20 mouse cellular contexts compared by ENCODE assay signal in genomic region chr2:179533881-179534280, GRCm38 (mm10).
A peak's percentile ranks its signal among the peaks of the same experiment; 100 is the strongest.
DNase-seq lines count a peak whose midpoint lies in the region; ATAC-seq lines count a peak whose summit lies in the region.
"Had no signal": no experiment of that assay in that cellular context is flagged by ENCODE, and none has a peak within 500 bp of the region (broad histone marks: within the 10 kb centered on the region; RNA-seq: fewer than 3 reads in every experiment).

No protein-coding gene starts in this region.

- peak; percentile 30 for DNase-seq in cerebellum, adult 9-10 months
- DNase-seq in cerebellum, postnatal 14 days, result no peak
- peak; percentile 29 for DNase-seq in lung, postnatal 10 days
- DNase-seq in lung, postnatal 25 days (ENCODE audit: low spot score), result no peak
- no peak for DNase-seq in limb, embryonic 10.5 days (ENCODE audit: low spot score)
- DNase-seq: adrenal gland, postnatal 14 days; gastrocnemius, postnatal 36 days; heart, adult 11 months; heart, postnatal 36 days; kidney, adult 2 months had no signal

- 0 out of 2 replicates have a peak overlapping the region, but pooled peaks have one; percentile 42 for H3K27ac ChIP-seq in forebrain, embryonic 12.5 days
- H3K27ac ChIP-seq in forebrain, embryonic 15.5 days (replicated peaks), result no peak overlapping the region; the same call in 1 of the 2 replicates
- peak overlapping the region; percentile 11; the same call in 1 of the 2 replicates for H3K27ac ChIP-seq in limb, embryonic 10.5 days
- H3K27ac ChIP-seq: embryonic facial prominence, embryonic 12.5 days; heart, embryonic 13.5 days; hindbrain, embryonic 13.5 days had no signal

- H3K4me2 ChIP-seq in forebrain, embryonic 12.5 days, result no peak overlapping the region
- no peak overlapping the region for H3K4me2 ChIP-seq in forebrain, embryonic 15.5 days (replicated peaks)
- H3K4me2 ChIP-seq: embryonic facial prominence, embryonic 12.5 days; heart, embryonic 13.5 days; hindbrain, embryonic 13.5 days had no signal

- peaks cover 80% of the 10 kb centered on the region for H3K4me1 ChIP-seq in forebrain, embryonic 12.5 days
- H3K4me1 ChIP-seq in forebrain, embryonic 15.5 days, result peaks cover 67% of the 10 kb centered on the region
- peaks cover 39% of the 10 kb centered on the region for H3K4me1 ChIP-seq in limb, embryonic 10.5 days
- H3K4me1 ChIP-seq: heart, embryonic 13.5 days had no signal

- no peaks in the 10 kb centered on the region for H3K27me3 ChIP-seq in forebrain, embryonic 12.5 days
- no peaks in the 10 kb centered on the region for H3K27me3 ChIP-seq in forebrain, embryonic 15.5 days
- peaks cover 8% of the 10 kb centered on the region; the same call in 1 of the 2 replicates for H3K27me3 ChIP-seq in limb, embryonic 10.5 days (ENCODE audit: low read depth, poor library complexity, severe bottlenecking)
- H3K27me3 ChIP-seq: CH12.LX, Patski had no signal

- no peaks in the 10 kb centered on the region for H3K36me3 ChIP-seq in forebrain, embryonic 12.5 days (replicated peaks)
- H3K36me3 ChIP-seq in forebrain, embryonic 15.5 days, result no peaks in the 10 kb centered on the region
- H3K36me3 ChIP-seq in limb, embryonic 10.5 days, result no peaks in the 10 kb centered on the region
- H3K36me3 ChIP-seq: embryonic facial prominence, embryonic 12.5 days; heart, embryonic 13.5 days; hindbrain, embryonic 13.5 days had no signal

- no peak overlapping the region for H3K4me3 ChIP-seq in forebrain, embryonic 12.5 days (replicated peaks)
- H3K4me3 ChIP-seq in forebrain, embryonic 15.5 days, result no peak overlapping the region
- no peak overlapping the region for H3K4me3 ChIP-seq in limb, embryonic 10.5 days
- H3K4me3 ChIP-seq: embryonic facial prominence, embryonic 12.5 days; heart, embryonic 13.5 days; hindbrain, embryonic 13.5 days had no signal

- no peak for ATAC-seq in forebrain, embryonic 12.5 days (ENCODE audit: low FRiP score)
- ATAC-seq in forebrain, embryonic 15.5 days (replicated peaks), result no peak
- ATAC-seq: activated CD4-positive, CD25-positive, alpha-beta regulatory T cell, adult 4 months; forebrain, embryonic 14.5 days; intestine, embryonic 16.5 days; Patski had no signal

- 83% methylated on average over 2 of the region's 2 CpGs for WGBS in forebrain, embryonic 12.5 days
- 79% methylated on average over 2 of the region's 2 CpGs for WGBS in forebrain, embryonic 15.5 days
- 62% methylated on average over 2 of the region's 2 CpGs for WGBS in limb, embryonic 10.5 days

- no peak overlapping the region for H3K9ac ChIP-seq in forebrain, embryonic 12.5 days
- H3K9ac ChIP-seq in forebrain, embryonic 15.5 days (replicated peaks), result no peak overlapping the region
- H3K9ac ChIP-seq: embryonic facial prominence, embryonic 12.5 days; heart, embryonic 13.5 days; hindbrain, embryonic 13.5 days had no signal

- H3K9me3 ChIP-seq in forebrain, embryonic 12.5 days, result no peaks in the 10 kb centered on the region
- no peaks in the 10 kb centered on the region for H3K9me3 ChIP-seq in forebrain, embryonic 15.5 days
- no peaks in the 10 kb centered on the region for H3K9me3 ChIP-seq in limb, embryonic 10.5 days (replicated peaks)
- H3K9me3 ChIP-seq: embryonic facial prominence, embryonic 12.5 days; heart, embryonic 13.5 days; hindbrain, embryonic 13.5 days had no signal

Comparison
In these comparisons a context has a peak if more than half of its experiments do, and no peak if none do; other contexts are left out.
1. DNase-seq: peak in cerebellum, adult 9-10 months (single experiment) and lung, postnatal 10 days (single experiment); none in cerebellum, postnatal 14 days (0 of 2), lung, postnatal 25 days (single experiment) and limb, embryonic 10.5 days (single experiment).